Mouse (Mus musculus) adrenal gland, postnatal 14 days (tissue): Measurements from ENCODE around the gene Plpp3. TPM values are rescaled to one million over a fixed set of nuclear protein-coding genes. Genes with fewer than 3 reads are reported as not detected.
A peak's percentile ranks its signal among the peaks of the same experiment; 100 is the strongest.

ENCODE experiments used
- DNase-seq: peaks from one replicate; pipeline ENCODE4 v3.0.0; 2021; ENCODE audit warnings: mixed read lengths
- total RNA-seq: library from RNA; stranded (reverse); gene quantifications from 2 replicates; pipeline ENCODE4 v1.2.3, GENCODE M21; 2021

Plpp3 gene
- total RNA-seq, 1 experiment from 2014 or later = 195 TPM

DNA sequence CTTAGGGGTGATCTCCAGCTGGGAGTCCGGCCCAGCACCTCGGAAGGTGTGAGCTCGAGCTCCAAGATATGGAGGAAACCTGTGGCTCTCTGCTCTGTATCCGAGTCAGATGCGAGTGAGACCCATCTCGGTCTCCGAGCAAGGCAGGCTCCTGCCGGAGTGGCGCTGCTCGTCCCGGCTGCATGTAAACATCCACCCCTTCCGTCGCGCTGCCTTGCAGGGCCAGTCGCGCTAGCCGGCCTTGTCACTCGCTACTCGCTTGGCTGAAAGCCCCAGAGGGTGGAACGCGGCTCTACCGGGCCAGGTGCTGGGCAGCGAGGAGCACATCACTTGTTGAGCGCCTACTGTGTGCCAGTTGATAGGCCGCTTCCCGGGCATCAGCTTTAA, 1.0 kb downstream of the Plpp3 start:
- DNase-seq = peak; percentile 90

DNA sequence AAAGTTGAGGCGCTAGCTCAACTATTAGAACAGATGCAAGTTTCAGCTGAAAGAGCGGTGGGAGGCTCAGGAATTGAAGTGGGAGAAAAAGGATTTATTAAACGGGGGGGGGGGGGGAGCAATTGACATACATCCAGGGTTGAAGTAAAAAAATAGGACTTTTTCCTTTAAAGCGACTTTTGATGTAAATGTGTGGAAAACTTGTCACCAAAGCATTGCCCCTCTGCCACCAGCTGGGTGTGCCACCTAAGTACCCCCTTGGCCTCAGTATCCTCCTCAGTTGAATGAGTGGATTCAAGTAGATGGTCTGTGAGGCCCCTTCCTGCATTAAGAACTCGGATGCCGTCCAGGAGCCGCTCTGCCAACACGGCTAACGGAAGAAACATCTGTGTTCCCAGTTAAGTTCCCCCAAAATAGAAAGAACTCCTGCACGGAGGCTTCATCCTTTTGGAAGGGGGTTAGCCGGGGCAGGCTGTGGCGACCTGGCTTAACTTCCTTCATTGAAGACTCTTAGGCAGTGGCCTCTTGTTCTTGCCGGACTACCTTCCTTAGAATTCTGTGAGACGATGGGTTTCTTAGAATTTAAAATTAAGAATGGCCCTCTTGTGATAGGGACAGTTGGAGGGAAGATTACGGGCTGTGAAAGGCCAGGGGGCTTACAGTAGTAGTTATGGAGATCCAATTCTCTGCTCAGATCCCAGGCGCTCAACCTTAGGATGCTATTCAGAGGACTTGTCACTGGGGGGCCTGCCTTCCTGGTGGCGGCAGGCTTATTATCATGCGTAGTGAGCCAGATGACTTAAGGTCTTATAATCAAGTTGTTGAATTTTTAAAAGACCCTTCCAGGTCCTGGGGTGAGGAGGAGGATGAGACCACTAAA, 1.7 kb downstream of the Plpp3 start:
- peak; percentile 53 for DNase-seq

DNA sequence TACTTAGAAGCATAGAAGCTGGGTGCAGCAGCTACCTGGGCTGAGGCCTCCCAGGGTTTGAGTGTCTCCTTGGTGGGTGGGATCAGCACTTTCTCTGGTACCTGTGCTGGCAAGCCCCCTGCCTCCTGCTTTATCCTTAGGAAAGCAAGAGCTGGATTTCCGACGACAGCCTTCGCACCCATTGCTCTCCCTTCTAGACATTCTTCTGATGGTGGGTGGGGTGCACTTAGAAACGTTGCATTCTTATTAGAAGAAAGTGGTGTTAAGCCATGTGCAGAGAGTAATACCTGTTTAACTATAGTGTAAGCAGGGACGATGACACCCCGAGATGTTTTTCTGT, 2.4 kb downstream of the Plpp3 start:
- no peak for DNase-seq

DNA sequence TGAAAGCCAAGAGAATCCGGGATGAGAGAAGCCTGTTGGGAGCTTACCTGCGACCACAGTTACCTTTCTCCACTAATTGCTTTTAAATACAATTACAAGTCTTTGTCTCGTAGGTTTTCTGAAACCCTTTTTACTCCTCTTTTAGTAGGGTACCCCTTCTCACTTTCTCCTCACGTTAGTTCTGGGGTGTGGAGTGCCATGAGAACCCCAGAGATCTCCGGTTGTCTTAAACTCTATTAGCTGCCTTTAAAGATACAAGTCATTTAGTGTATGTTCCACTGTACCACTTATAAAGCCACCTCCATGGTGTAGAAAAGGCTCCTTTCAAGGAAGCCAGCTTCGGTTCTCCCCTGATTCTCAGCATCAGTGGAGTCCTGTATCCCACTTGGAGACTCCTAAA, 3.3 kb downstream of the Plpp3 start:
- DNase-seq = no peak

DNA sequence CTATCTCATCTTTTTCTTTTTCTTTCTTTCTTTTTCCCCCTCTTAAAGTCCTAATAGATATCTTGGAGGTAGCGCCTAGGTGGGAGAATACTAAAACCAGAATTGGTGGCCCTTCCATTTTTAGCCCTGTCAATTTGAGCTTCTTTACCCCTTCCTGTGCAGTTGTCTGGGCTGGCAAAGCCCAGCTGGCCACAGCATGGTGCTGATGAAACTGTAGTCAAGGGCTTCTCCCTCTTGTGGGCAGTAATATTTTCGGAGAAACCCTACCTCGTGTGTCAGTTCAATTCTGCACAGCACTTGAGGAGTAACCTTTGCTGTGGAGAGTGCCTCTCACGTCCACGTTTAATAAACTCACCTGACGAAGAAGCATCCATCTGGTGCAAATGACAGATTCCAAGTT, 4.9 kb downstream of the Plpp3 start:
- no peak for DNase-seq

DNA sequence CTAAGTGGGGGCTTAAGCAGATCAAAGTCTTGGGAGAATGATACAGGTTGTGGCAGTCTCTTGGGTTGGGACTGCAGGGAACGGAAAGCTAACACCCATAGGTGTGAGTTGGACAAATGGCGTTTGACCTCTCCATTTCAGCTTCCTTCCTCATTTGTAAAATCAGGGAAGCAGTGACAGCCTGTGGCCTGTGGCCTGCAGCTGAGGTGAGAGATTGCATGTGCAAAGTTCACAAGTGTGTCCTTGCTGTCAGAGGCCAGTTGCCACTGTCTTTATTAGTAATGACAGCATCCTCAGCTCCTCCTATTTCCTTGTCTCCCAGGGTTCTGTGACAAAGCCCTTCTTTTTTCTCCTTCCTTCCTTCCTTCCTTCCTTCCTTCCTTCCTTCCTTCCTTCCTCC, 5.5 kb downstream of the Plpp3 start:
- DNase-seq = no peak

DNA sequence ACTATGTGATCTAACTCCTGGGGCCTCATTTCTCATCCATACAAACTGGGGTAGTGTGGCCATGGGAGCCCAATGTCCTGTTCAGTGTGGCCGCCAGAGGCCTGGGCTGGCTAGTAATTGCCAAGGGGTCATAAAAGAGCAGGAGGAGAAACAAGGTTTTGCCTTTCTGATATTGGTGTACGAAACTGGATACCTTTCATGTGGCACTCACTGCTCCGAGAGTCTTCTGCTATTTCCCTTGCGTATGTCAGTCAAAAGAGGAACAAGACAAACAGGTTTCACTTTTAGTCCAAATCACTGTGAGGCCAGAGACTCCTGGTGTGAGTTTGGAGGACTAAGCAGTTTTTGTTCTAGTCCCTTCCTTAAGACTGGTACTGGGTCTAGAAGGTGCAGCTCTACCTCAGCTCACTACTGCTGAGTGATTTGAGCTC, 6.8 kb downstream of the Plpp3 start:
- no peak for DNase-seq

DNA sequence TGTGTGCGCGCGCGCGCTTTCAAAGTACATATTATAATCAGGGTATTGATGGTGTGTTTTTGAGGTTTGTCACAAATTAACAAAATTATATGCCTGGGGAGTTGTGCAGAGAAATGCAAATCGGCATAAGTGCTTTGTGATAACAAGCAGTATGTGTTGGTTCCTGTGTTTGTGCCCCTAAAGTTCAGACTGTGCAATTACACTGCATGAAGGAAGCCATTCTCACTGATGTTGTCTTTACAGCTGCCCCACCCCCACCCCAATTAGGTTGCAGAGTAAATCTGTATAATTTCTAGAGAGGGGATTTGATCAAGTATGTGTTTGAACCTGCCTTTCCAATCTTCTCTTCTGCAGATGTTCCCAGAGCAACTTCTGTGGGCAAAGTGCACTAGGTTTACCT, 7.8 kb downstream of the Plpp3 start:
- no peak for DNase-seq

DNA sequence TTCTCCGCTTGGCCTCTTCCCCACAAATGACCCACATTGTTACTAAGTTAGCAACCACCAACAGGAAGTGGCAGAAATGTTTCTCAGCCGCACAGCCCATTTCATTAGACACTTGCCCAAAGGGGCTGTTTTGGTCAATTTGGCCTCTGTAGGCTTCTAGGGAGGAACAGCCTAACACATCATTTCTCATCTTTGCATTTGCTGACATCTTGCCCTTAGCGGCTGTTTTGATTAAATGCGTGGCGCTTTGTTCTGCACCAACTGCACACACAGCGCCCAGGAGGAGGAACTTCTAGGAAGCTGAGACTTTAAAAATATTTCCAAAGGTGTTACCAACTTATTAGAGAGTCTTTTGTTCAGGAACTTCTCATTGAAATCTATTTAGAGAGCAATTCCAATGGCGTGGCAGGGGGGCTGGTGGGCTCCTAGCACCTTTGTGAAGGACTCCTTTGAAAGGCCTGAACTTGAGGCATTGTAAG, 12.0 kb downstream of the Plpp3 start:
- no peak for DNase-seq

DNA sequence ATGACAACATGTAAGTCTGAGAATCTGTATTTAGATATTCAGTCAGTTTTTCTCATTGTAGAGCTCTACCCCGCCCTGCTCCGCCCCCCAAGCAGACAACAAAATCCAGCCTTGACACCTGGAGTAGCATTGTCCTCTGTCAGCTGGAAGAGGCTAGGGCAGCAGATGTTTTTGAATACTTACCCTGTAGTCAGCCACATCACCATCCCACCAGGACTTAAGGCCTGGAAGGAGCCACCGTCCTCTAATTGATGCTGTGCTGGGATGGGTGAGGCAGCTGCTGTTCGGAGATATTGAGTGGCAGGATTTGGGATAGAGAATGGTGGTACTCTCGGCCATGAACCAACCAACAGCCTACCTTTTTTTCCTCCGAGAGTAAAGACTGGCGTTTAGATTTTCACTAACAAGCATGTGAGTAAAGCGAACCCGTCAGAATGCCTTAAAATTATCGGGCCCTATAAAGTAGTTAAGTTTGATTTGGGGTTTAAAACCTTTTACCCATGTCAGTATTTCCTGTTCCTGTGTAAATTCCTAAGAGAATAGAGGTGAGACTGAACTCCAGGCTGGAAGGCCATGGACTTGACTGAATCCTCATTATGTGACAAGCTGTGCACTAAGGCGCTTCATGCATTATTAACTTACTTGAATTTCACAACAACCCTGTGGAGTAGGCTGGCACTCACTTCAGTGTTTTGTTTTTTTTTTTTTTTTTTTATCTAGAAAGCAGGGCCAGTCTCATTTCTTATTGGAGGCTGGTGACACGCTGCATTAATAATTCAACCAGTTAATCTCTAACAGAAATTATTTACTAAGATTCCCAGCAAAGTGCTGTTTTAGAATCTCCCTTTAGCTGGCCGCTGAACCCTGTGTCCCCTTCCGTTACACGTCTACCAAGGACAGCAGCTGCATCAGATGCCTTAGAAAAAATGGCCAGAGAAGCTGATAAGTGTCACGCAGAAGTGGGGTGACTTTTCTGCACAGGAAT, 13.0 kb downstream of the Plpp3 start:
- no peak for DNase-seq

DNA sequence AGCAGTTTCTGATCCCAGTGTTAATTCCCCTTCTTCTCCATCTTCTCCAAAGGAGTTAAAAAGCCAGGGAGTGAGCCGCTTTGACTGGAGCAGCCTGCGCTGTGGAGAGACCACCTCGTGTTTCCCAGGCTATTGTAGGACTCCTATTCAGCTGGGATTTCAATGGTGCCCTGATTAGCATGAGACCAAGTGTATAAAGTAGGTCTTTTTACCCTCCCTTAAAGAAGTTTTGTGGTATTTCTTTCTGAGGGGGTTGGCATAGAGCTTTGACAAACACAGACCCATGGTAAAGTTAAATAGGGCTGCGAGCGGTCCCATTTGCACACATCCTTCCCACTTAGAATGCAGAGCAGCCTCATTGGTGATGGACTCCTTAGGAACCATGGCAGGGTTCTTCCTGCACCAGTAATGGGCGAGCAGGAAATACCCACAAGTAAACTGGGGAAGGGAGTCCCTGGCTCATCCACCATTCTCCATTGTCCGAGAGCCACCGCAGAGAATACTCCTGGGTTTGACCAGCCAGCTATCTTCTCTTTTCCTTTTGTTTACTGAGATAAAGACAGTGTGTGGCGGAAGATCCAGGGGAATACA, 13.8 kb downstream of the Plpp3 start:
- DNase-seq = no peak

DNA sequence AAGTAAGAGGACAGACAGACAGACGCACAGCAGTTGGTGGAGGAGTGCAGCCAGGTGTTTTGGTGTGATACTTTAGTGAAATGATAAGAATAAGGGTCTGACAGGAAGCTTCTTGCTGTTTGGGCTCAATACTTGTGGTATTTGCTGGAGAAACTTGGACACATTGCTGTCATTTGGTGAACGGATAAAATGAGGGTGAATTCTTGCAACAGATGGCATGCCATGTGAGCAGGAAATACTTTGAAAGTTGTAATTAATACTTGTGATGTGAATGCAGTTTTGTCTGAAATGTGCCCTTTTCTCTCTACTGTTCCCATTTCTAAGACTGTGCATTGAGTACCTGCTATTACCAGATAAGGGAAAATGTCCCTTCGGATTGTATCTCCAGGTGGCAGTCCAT, 14.3 kb downstream of the Plpp3 start:
- no peak for DNase-seq

DNA sequence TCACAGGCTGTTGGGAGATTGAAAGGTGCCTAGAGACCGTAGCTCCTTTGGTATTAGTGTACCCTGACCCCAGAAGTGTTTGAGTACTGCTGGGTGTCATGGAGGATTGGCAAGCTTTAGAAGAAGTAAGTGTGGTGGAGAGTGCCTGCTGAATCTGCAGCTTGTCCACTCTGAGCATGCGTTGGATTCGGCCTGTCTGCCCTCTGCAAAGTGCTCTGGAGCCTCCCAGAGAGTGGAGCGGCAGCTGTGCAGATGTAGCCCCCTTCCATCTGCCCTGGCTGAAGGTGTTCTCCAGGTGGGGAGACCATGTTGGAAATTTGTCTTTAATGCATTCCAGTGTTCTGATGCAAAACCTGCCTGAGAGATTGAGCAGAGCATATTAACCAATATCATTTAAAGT, 17.6 kb downstream of the Plpp3 start:
- no peak for DNase-seq

DNA sequence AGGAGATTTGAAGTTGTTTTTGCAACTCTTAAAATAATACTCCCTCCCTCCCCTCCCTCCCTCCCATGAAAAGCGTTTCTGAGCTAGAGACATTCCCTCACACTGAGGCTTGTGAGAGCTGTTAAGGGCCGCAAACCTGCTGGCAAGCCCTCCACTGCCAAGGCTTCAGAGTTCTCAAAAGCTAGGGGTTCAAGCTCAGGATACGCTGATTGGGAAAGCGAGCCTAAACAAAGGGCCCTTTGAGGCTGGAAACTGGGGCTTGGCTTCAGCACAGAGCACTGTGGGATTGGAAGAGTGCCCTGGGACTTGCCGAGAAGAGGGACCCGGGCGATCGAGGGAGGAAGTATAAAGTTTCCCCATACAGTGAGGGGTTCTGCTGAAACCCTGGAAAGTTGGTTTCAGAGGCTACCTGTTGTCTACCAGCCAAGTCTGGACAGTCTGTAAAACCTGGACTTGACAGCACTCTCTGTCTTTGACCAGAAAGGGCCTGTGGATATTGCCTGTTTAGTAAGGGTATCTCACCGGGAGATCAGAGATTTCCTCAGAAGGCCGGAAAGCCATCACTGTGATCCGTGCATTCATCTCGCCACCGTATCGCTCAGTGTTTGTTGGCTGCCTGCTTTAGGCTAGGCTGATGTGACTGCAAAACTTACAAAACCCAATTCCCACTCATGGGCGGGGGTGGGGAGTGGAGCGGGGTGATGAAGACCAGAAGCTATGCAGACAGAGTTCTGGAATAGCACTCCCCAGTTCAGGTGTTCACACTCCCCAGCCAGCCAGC, 18.3 kb downstream of the Plpp3 start:
- no peak for DNase-seq

DNA sequence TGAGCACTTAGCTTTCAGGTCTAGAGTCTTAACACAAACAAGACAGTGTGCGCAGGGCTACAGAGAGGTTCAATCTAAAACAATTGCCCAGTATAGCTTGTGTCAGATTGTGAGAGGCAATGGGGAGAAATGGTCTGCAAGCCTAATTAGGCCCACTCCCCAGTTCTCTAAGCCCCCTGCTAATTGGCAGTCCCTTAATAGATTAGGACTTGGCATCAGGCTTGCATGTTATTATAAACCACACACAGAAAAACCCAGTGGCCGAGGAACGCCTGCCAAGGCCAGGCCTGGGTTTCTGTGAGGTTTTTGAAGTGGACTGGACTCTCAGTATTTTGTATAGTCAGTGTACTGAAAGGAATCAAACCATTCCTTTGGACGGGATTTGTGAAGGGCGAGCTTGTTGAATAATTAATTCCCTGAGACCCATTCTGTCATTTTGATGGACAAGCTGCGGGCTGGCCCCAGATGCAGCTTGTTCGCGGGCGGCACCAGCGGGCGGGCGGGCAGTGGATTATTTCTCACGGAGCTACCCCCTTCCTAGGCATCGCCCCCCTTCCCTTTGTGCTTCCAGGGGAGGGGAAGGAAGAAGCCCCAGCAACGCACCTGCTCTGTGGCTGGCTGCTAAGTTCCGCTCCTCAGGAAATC, 24.0 kb downstream of the Plpp3 start:
- DNase-seq = no peak

DNA sequence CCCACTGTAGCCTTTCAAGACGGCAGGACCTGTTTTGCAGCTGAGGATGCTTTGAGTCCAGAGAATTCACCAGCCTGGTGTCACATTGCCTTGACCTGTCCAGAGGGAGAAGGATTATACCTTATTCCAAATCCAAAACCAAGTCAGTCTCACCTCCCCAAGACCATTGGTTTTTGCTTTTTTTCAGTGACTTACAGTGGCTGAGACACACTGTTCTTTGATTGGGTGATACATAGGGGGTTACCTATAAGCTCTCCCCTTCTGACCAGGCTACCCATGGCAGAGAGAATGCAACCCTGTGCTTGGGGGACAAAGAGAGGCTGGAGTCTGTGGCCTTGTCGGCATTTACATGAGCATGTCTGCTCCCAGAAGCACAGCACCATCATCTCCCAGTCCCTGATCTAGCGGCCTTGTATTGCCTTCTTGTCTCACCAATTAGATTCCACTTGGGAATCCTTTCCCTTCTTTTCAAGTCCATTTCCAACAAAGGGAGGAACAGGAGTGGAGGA, 24.6 kb downstream of the Plpp3 start:
- no peak for DNase-seq

DNA sequence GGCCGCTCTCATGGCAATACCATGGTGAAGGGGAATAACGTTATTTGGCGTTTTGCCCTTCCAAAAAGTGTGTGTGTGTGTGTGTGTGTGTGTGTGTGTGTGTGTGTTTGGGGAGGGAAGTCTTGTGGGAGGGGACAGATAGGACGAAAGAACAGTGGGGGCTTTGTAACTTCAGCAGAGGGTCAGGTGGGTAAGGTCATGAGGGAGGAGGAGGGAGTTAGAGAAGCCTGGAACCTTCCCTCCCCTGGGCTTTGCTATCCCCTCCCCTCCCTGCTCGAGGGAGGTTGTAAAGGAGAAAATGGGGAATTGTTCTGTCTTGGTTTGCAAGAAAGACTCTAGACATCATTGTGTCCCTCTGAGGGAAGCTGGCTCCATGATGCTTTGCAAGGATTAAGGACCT, 25.1 kb downstream of the Plpp3 start:
- DNase-seq = no peak

DNA sequence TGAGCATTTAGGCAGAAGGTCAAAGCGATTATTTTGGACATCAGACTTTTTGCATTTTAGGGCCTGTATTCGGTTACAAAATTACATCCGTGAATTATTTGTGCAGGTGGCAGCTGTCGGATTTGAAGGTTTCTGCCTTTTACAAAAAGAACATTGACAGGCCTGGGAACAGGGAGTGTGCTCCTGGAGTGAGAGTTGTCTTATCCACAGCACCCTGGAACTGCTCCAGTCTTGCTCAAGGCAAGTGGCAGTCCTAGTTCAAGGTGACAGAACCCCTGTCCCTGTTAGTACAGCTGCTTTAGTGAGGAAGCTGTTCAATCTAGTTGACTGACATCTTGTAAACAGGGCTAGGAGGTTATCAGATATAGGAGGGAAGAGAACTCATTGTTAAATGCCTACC, 27.3 kb downstream of the Plpp3 start:
- peak; percentile 68 for DNase-seq

DNA sequence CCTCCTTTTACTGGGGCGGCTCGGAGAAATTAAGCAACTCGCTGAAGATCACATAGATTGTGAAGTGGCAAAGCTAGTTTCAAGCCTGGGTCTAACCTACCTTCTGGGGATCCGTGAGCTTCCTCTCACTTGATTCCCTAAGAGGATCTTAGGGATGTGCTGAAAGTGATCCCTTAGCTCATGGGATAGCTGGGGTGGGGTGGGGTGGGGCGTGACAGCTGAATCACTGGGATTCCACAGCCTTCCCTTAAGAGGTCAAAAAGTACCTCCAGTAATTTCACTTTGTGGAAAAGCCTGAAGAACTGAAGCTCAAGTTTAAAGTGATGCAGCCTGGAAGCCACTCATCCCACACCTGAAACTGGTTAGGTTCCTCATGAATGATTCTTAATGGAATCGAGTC, 27.8 kb downstream of the Plpp3 start:
- no peak for DNase-seq

DNA sequence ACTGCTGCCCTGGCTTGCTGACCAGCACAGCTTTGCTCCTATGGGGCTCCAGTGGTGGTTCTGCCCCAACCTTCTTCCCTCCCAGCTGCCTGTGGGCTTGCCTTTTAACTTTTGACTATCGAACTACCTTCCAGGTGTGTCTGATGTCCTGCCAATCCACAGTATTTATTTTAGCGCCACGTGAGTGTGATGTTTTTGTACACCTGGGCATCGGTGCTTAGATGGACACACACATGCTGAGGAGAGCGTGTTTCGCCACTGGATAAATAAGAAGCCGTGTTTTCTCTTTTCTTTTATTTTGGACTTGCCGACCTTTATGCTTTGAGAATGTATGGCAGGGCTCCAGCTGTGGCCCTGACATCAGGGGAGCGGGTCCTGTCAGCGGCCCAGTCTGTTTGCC, 29.5 kb downstream of the Plpp3 start:
- no peak for DNase-seq

DNA sequence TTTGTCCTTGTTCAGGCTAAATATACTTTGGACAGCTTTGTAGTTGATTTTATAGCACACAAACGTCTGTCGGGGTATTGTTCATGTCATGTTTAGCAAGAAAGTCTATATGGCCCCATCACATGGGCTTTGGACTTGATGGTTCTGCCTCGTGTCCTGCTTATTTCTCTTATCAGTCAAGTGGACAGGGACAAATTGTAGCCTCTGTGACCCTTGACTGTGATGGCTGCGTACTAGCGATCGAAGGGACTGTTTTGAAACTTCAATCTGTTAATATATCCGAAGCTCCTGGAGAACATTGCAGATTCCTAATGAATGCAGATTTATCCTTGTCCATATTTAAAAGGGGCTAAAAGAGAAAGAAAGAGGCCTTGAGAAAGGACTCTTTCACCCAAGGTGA, 30.7 kb downstream of the Plpp3 start:
- no peak for DNase-seq
